ENCODE assay signal across 22 mouse cellular contexts in genomic region chr11:52557836-52558235, GRCm38 (mm10).
"Had no signal": no experiment of that assay in that cellular context is flagged by ENCODE, and none has a peak within 500 bp of the region (broad histone marks: within the 10 kb centered on the region; RNA-seq: fewer than 3 reads in every experiment).

No protein-coding gene starts in this region.

- H3K4me2 ChIP-seq: heart, embryonic 11.5 days; heart, embryonic 13.5 days; heart, embryonic 15.5 days; hindbrain, embryonic 13.5 days; hindbrain, embryonic 15.5 days; limb, embryonic 13.5 days; limb, embryonic 15.5 days; liver, embryonic 12.5 days had no signal

- H3K4me3 ChIP-seq: heart, adult 2 months; heart, embryonic 13.5 days; heart, embryonic 15.5 days; hindbrain, embryonic 13.5 days; hindbrain, embryonic 15.5 days; limb, embryonic 13.5 days; limb, embryonic 15.5 days; liver, embryonic 12.5 days had no signal

- H3K27me3 ChIP-seq: heart, embryonic 13.5 days; heart, embryonic 15.5 days; hindbrain, embryonic 13.5 days; hindbrain, embryonic 15.5 days; limb, embryonic 15.5 days had no signal

- H3K4me1 ChIP-seq: hindbrain, embryonic 15.5 days; limb, embryonic 15.5 days; liver, embryonic 12.5 days had no signal

- DNase-seq: forebrain, postnatal 0 days; gastrocnemius, postnatal 14 days; gastrocnemius, postnatal 36 days; heart, adult 11 months; heart, adult 2 months; heart, postnatal 14 days; heart, postnatal 36 days; layer of hippocampus, adult 9-11 months; layer of hippocampus, postnatal 36 days; left cerebral cortex, postnatal 4 days had no signal

- H3K36me3 ChIP-seq: heart, embryonic 13.5 days; heart, embryonic 15.5 days; hindbrain, embryonic 13.5 days; hindbrain, embryonic 15.5 days; limb, embryonic 13.5 days; limb, embryonic 15.5 days; liver, embryonic 12.5 days had no signal

- H3K9me3 ChIP-seq: heart, embryonic 13.5 days; heart, embryonic 15.5 days; hindbrain, embryonic 13.5 days; hindbrain, embryonic 15.5 days; limb, embryonic 13.5 days; limb, embryonic 15.5 days; liver, embryonic 12.5 days had no signal

- H3K9ac ChIP-seq: forebrain, postnatal 0 days; heart, embryonic 13.5 days; heart, embryonic 15.5 days; hindbrain, embryonic 13.5 days; hindbrain, embryonic 15.5 days; limb, embryonic 13.5 days; limb, embryonic 15.5 days; liver, embryonic 12.5 days; liver, embryonic 14.5 days had no signal

- H3K27ac ChIP-seq: heart, adult 2 months; heart, embryonic 13.5 days; heart, embryonic 15.5 days; hindbrain, embryonic 13.5 days; hindbrain, embryonic 15.5 days; hindbrain, postnatal 0 days; kidney, postnatal 0 days; limb, embryonic 13.5 days; limb, embryonic 15.5 days; liver, embryonic 12.5 days; liver, embryonic 14.5 days had no signal

- ATAC-seq: forebrain, postnatal 0 days; hindbrain, postnatal 0 days; intestine, embryonic 16.5 days; liver, embryonic 12.5 days had no signal
